In the genomic region with DNA sequence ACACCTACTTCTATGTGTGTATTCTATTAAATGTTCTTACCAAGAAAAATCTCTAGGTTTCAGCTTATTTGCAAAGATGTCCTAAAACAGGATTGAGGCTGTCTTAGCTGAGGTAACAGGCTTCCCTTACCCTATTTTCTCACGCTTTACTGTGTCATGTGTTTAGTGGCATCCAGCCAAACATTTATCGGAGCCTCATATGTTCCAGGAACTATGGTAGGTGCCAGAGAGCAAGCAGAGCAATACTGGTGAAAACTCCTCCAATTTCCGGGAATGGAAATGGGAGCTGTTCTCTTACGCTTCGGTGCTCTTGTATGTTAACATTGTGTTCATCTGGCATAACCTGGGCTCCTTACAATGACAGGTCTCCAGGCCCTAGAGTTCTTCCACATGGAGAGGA, we compare ENCODE assay signal across 14 mouse cellular contexts. TPM values are rescaled to one million over a fixed set of nuclear protein-coding genes. Genes with fewer than 3 reads are reported as not detected.
A peak's percentile ranks its signal among the peaks of the same experiment; 100 is the strongest.
DNase-seq lines count a peak whose midpoint lies in the region; ATAC-seq lines count a peak whose summit lies in the region.
"Had no signal": no experiment of that assay in that cellular context is flagged by ENCODE, and none has a peak within 500 bp of the region (broad histone marks: within the 10 kb centered on the region; RNA-seq: fewer than 3 reads in every experiment).

No protein-coding gene starts in this region.

- 52% methylated on average over 5 of the region's 5 CpGs for WGBS in kidney, embryonic 15.5 days
- WGBS in heart, embryonic 10.5 days, result 71% methylated on average over 5 of the region's 5 CpGs

- ATAC-seq in kidney, embryonic 15.5 days (replicated peaks; ENCODE audit: low FRiP score), result peak; percentile 56; the same call in 1 of the 2 replicates
- peak; percentile 26 for ATAC-seq in megakaryocyte, adult 5-6 weeks (ENCODE audit: poor library complexity, severe bottlenecking)
- ATAC-seq: intestine, postnatal 0 days; liver, embryonic 12.5 days had no signal

- no peak overlapping the region for H3K4me3 ChIP-seq in kidney, embryonic 15.5 days (replicated peaks)
- H3K4me3 ChIP-seq in heart, embryonic 10.5 days, result no peak overlapping the region
- H3K4me3 ChIP-seq: liver, embryonic 12.5 days; neural tube, embryonic 13.5 days had no signal

- H3K9ac ChIP-seq in kidney, embryonic 15.5 days, result no peak overlapping the region
- H3K9ac ChIP-seq: liver, embryonic 12.5 days; neural tube, embryonic 13.5 days had no signal

- no peaks in the 10 kb centered on the region for H3K36me3 ChIP-seq in kidney, embryonic 15.5 days
- H3K36me3 ChIP-seq in heart, embryonic 10.5 days, result no peaks in the 10 kb centered on the region
- H3K36me3 ChIP-seq: liver, embryonic 12.5 days; neural tube, embryonic 13.5 days had no signal

- H3K27me3 ChIP-seq in kidney, embryonic 15.5 days, result no peaks in the 10 kb centered on the region
- H3K27me3 ChIP-seq in heart, embryonic 10.5 days (ENCODE audit: insufficient read depth, poor library complexity, severe bottlenecking), result no peaks in the 10 kb centered on the region
- H3K27me3 ChIP-seq: liver, embryonic 12.5 days; neural tube, embryonic 13.5 days had no signal

- H3K4me2 ChIP-seq in kidney, embryonic 15.5 days, result no peak overlapping the region
- H3K4me2 ChIP-seq: liver, embryonic 12.5 days; midbrain, embryonic 11.5 days; neural tube, embryonic 13.5 days had no signal

- 0 out of 2 replicates have a peak overlapping the region, but pooled peaks have one; percentile 24 for H3K27ac ChIP-seq in kidney, embryonic 15.5 days
- H3K27ac ChIP-seq in heart, embryonic 10.5 days, result peak overlapping the region; percentile 80
- H3K27ac ChIP-seq: liver, embryonic 12.5 days; neural tube, embryonic 13.5 days had no signal

- no peaks in the 10 kb centered on the region; the same call in 1 of the 2 replicates for H3K9me3 ChIP-seq in kidney, embryonic 15.5 days (replicated peaks)
- H3K9me3 ChIP-seq in heart, embryonic 10.5 days, result no peaks in the 10 kb centered on the region
- H3K9me3 ChIP-seq: liver, embryonic 12.5 days; neural tube, embryonic 13.5 days had no signal

- H3K4me1 ChIP-seq in kidney, embryonic 15.5 days, result 0 out of 2 replicates have a peak, but pooled peaks cover 7% of the 10 kb centered on the region
- H3K4me1 ChIP-seq in heart, embryonic 10.5 days, result peaks cover 25% of the 10 kb centered on the region
- H3K4me1 ChIP-seq: liver, embryonic 12.5 days had no signal

- peak; percentile 18 for DNase-seq in adrenal gland, postnatal 10 days
- DNase-seq in adrenal gland, postnatal 25 days, result no peak
- no peak for DNase-seq in kidney, adult 11 months
- DNase-seq in heart, embryonic 10.5 days (ENCODE audit: low spot score), result no peak
- no peak for DNase-seq in retina, postnatal 1 day
- DNase-seq in spleen, adult 12 weeks (ENCODE audit: low spot score), result no peak
- DNase-seq: cerebellum, adult 9-10 months; right cerebral cortex, postnatal 4 days had no signal

RNA-seq across cellular contexts. Expression of a gene that starts 40.8 kb away (rescaled TPM):
- total RNA-seq in adrenal gland, postnatal 10 days (2021), result 1 to 10 TPM; 7.5 to 9.0 TPM
- total RNA-seq in adrenal gland, postnatal 25 days (2021), result 2.5 and 2.8 TPM in 2 replicates
- 3.2 and 3.3 TPM in 2 replicates for polyA plus RNA-seq in kidney, embryonic 15.5 days (2015; fragmentation: Nextera tagmentation; extraction: Ambion mirVana)
- 14.0 and 26.0 TPM in 2 replicates for polyA plus RNA-seq in heart, embryonic 10.5 days (2016; fragmentation: Nextera tagmentation; extraction: Ambion mirVana)
- total RNA-seq in megakaryocyte, adult 5-6 weeks (2015), result 40.7 and 48.1 TPM in 2 replicates
- total RNA-seq in megakaryocyte, adult 5-6 weeks (2017), result 47.9 and 49.3 TPM in 2 replicates

Comparison
In these comparisons a context has a peak if more than half of its experiments do, and no peak if none do; other contexts are left out.
1. RNA of a gene that starts 40.8 kb away (total RNA-seq): 40.7 to 49.3 TPM in megakaryocyte, adult 5-6 weeks; 7.5 to 9.0 TPM in adrenal gland, postnatal 10 days and 2.5 to 2.8 TPM in adrenal gland, postnatal 25 days; every median in the first group is over 4 times any median in the second.